Mouse (Mus musculus) heart, postnatal 14 days (tissue): ENCODE data around the gene Lsm4. TPM values are rescaled to one million over a fixed set of nuclear protein-coding genes. Genes with fewer than 3 reads are reported as not detected.
A peak's percentile ranks its signal among the peaks of the same experiment; 100 is the strongest.

Experiments
- DNase-seq, 2 experiments: peaks; one replicate each; pipeline ENCODE4 v3.0.0; 2021 to 2022
- intact Hi-C: fragments of 180-260 bp; cut with DNase I; formaldehyde crosslinking; loops from one replicate; pipeline ENCODE4 v1.15.1; 2025
- total RNA-seq, 2 experiments: library from RNA; stranded (reverse); gene quantifications; 2 replicates each; pipeline ENCODE4 v1.2.3; 2021

Lsm4 gene
- total RNA-seq, 2 experiments from 2014 or later = 75.0 to 76.5 TPM

- DNase-seq = no peak
- intact Hi-C loops = no loop called here
Observed at GRCm38 (mm10) chr8:70716521-70717400, 43.7 kb downstream of the Lsm4 start.

GRCm38 (mm10) chr8:70718297-70718696, 45.2 kb downstream of the Lsm4 start, which contains the start of gene Gm3336:
Gene Gm3336 (plus strand): TSS chr8:70718543.
- intact Hi-C loops = no loop called here
- peak; percentile 71 to 74 for DNase-seq

GRCm38 (mm10) chr8:70719796-70720270, 46.8 kb downstream of the Lsm4 start:
- intact Hi-C loops = loop anchor here (1.0 kb wide), 3 partner anchors 32 to 124 kb away; no protein-coding TSS in a partner anchor
- no peak for DNase-seq

GRCm38 (mm10) chr8:70720739-70721138, 47.7 kb downstream of the Lsm4 start:
- peak; percentile 83 to 88 for DNase-seq
- intact Hi-C loops = loop anchor here (1.0 kb wide), 3 partner anchors 32 to 124 kb away; no protein-coding TSS in a partner anchor

GRCm38 (mm10) chr8:70721601-70722000, 48.6 kb downstream of the Lsm4 start:
- intact Hi-C loops = no loop called here
- DNase-seq = no peak

GRCm38 (mm10) chr8:70723486-70724210, 50.6 kb downstream of the Lsm4 start, which contains the start of gene Pde4c:
Gene Pde4c (plus strand): TSS chr8:70723720.
- intact Hi-C loops = no loop called here
- no peak for DNase-seq

GRCm38 (mm10) chr8:70724216-70724615, 51.2 kb downstream of the Lsm4 start:
- intact Hi-C loops = no loop called here
- DNase-seq = no peak

- peak; percentile 51 to 64 for DNase-seq
- intact Hi-C loops = no loop called here
Observed at GRCm38 (mm10) chr8:70725792-70726447, 52.9 kb downstream of the Lsm4 start.

- DNase-seq = no peak
- intact Hi-C loops = no loop called here
Observed at GRCm38 (mm10) chr8:70726721-70727120, 53.7 kb downstream of the Lsm4 start.

Other genes starting within 250 kb of the Lsm4 start
- gene Crtc1, start 233.7 kb upstream of the Lsm4 start, total RNA-seq = 1 to 10 TPM; 7.7 to 9.5 TPM
- 1 to 10 TPM; 5.5 to 6.9 TPM for gene Klhl26, start 196.3 kb upstream of the Lsm4 start, total RNA-seq
- gene Tmem59l, start 185.9 kb upstream of the Lsm4 start, total RNA-seq = not detected
- under 1 TPM; 0.22 to 0.29 TPM for gene Crlf1, start 180.1 kb upstream of the Lsm4 start, total RNA-seq
- gene Rex1bd, start 166.5 kb upstream of the Lsm4 start, total RNA-seq = 100 to 1,000 TPM; 105 TPM
- gene Uba52, start 162.4 kb upstream of the Lsm4 start, total RNA-seq = 1,000 to 10,000 TPM; 1,458 to 1,541 TPM
- gene Fkbp8, start 145.5 kb upstream of the Lsm4 start, total RNA-seq = 100 to 1,000 TPM; 150 to 163 TPM
- gene Kxd1, start 145.3 kb upstream of the Lsm4 start, total RNA-seq = 10 to 100 TPM; 75.3 to 76.6 TPM
- gene Ell, start 133.8 kb upstream of the Lsm4 start, total RNA-seq = 10 to 100 TPM; 15.5 to 16.5 TPM
- gene Isyna1, start 78.9 kb upstream of the Lsm4 start, total RNA-seq = 10 to 100 TPM; 25.8 to 27.7 TPM
- gene Ssbp4, start 64.4 kb upstream of the Lsm4 start, total RNA-seq = 10 to 100 TPM; 39.7 to 46.4 TPM
- 1 to 10 TPM; 1.8 to 2.5 TPM for gene Lrrc25, start 57.1 kb upstream of the Lsm4 start, total RNA-seq
- 1 to 10 TPM in 1 of 2 experiments, under 1 TPM in 1; 0.41 to 1.6 TPM for gene Gdf15, start 40.8 kb upstream of the Lsm4 start, total RNA-seq
- 10 to 100 TPM; 38.4 to 46.8 TPM for gene Pgpep1, start 12.9 kb upstream of the Lsm4 start, total RNA-seq
- 100 to 1,000 TPM; 159 to 162 TPM for gene Jund, start 25.7 kb downstream of the Lsm4 start, total RNA-seq
- under 1 TPM; 0.10 to 0.12 TPM for gene Iqcn, start 30.2 kb downstream of the Lsm4 start, total RNA-seq
- gene Gm3336, start 45.3 kb downstream of the Lsm4 start, total RNA-seq = not detected
- 1 to 10 TPM; 4.5 to 4.6 TPM for gene Pde4c, start 50.5 kb downstream of the Lsm4 start, total RNA-seq
- gene Rab3a, start 81.4 kb downstream of the Lsm4 start, total RNA-seq = 10 to 100 TPM; 51.6 to 51.9 TPM
- 10 to 100 TPM; 29.3 to 29.9 TPM for gene Mpv17l2, start 87.7 kb downstream of the Lsm4 start, total RNA-seq
- gene Pik3r2, start 103.5 kb downstream of the Lsm4 start, total RNA-seq = 10 to 100 TPM; 31.4 to 33.1 TPM
- 10 to 100 TPM in 1 of 2 experiments, 1 to 10 TPM in 1; 9.4 to 11.1 TPM for gene Mast3, start 131.8 kb downstream of the Lsm4 start, total RNA-seq
- gene Il12rb1, start 135.2 kb downstream of the Lsm4 start, total RNA-seq = under 1 TPM; 0.12 to 0.59 TPM
- gene Arrdc2, start 166.5 kb downstream of the Lsm4 start, total RNA-seq = 10 to 100 TPM; 22.4 to 23.9 TPM
- gene Kcnn1, start 190.0 kb downstream of the Lsm4 start, total RNA-seq = 1 to 10 TPM; 3.8 to 4.0 TPM
- gene Ccdc124, start 200.7 kb downstream of the Lsm4 start, total RNA-seq = 10 to 100 TPM; 38.8 to 40.1 TPM
- under 1 TPM in 1 of 2 experiments, not detected in 1; 0.07 TPM for gene Slc5a5, start 219.5 kb downstream of the Lsm4 start, total RNA-seq
- 100 to 1,000 TPM; 901 to 988 TPM for gene Rpl18a, start 224.2 kb downstream of the Lsm4 start, total RNA-seq
- 10 to 100 TPM; 20.5 to 24.8 TPM for gene Map1s, start 232.7 kb downstream of the Lsm4 start, total RNA-seq